Mouse (Mus musculus): Measurements from ENCODE around the gene Ttf1. TPM values are rescaled to one million over a fixed set of nuclear protein-coding genes. Genes with fewer than 3 reads are reported as not detected.

Gene Ttf1
- polyA plus RNA-seq, 1 experiment from 2014 or later = 6.0 TPM

DNA sequence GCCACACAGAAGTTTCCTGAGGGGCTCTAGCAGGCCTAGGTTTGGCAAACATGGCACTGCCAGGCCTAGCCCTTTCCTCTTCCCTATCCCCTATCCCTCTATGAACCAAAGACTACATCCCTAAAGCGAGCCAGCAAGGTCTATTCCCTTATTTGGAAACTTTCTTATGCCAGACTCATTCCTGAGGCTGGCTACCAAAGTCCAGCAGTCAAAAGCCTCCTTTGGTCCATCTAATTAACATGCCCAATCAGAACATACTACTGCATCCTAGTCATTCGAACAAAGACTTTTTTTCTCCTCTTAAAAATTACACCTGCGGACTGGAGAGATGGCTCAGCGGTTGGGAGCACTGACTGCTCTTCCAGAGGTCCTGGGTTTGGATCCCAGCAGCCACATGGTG is 28.1 kb upstream of the Ttf1 start:
- 83% methylated on average over 4 of the region's 4 CpGs for WGBS
- Histone ChIP-seq H3K4me3 (ENCODE audit: low read depth, low read length) (no peak overlapping the region), H3K27ac (ENCODE audit: low read depth, low read length) (no peak overlapping the region), H3K4me1 (ENCODE audit: control insufficient read depth, insufficient read depth, low read length) (peaks cover 23% of the 10 kb centered on the region), H3K36me3 (ENCODE audit: control insufficient read depth, insufficient read depth, low read length) (no peaks in the 10 kb centered on the region), H3K27me3 (replicated peaks; ENCODE audit: control insufficient read depth, insufficient read depth, low read length) (peaks cover 47% of the 10 kb centered on the region), H3K9ac (ENCODE audit: low read length) (no peak overlapping the region), H3K9me3 (replicated peaks; ENCODE audit: control insufficient read depth, low read length) (no peaks in the 10 kb centered on the region), H3K4me2 (ENCODE audit: low read length) (no peak overlapping the region)
- ATAC-seq (no peak), DNase-seq (ENCODE audit: low spot score) (no peak)

DNA sequence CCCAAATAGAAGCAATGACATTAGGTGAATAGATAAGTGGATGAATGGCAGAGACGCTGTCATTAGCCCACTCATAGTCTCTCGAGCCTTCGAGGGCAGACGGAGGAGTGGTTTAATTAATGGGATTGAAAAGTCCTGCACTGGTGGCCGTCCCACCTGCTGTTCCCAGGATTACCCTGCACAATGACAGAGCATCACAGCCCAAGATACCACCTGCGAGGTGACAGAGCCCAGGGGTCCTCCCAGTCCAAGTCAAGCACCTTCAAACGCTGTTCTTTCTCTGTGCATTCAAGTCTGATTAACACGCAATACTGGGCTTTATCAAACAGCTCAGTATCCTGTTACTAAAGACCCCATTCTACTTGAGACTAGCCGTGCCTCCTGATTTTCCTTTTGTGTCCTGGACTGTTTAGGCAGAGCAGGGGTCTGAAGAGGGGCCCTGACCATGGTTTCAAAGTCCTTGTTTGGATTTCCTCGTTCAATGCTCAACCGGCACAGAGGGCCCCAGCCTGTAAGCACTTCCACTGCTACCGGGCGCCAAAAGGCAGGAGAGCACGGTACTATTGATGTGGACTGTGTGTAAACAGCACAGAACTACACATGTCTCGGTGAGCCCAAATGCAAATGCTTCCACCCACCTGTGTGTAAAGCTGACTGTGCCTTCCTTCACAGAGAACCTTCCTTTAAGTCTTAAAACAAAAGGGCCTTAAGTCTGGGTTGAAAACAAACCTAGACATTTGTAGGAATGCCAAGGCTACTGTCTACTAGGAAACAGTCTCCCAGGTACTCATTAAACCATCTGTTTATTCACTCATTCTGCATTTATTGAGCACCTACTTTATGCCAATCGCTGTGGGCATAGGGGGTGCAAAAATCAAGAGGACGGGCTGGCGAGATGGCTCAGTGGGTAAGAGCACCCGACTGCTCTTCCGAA is 25.3 kb upstream of the Ttf1 start:
- 24% methylated on average over 20 of the region's 20 CpGs for WGBS
- Histone ChIP-seq H3K27me3 (replicated peaks; ENCODE audit: control insufficient read depth, insufficient read depth, low read length) (peaks cover 68% of the 10 kb centered on the region), H3K9me3 (replicated peaks; ENCODE audit: control insufficient read depth, low read length) (no peaks in the 10 kb centered on the region), H3K36me3 (ENCODE audit: control insufficient read depth, insufficient read depth, low read length) (no peaks in the 10 kb centered on the region), H3K9ac (ENCODE audit: low read length) (no peak overlapping the region), H3K4me2 (ENCODE audit: low read length) (no peak overlapping the region), H3K4me3 (ENCODE audit: low read depth, low read length) (no peak overlapping the region), H3K4me1 (ENCODE audit: control insufficient read depth, insufficient read depth, low read length) (peaks cover 21% of the 10 kb centered on the region), H3K27ac (ENCODE audit: low read depth, low read length) (no peak overlapping the region)
- DNase-seq (ENCODE audit: low spot score) = no peak
- ATAC-seq = no peak

DNA sequence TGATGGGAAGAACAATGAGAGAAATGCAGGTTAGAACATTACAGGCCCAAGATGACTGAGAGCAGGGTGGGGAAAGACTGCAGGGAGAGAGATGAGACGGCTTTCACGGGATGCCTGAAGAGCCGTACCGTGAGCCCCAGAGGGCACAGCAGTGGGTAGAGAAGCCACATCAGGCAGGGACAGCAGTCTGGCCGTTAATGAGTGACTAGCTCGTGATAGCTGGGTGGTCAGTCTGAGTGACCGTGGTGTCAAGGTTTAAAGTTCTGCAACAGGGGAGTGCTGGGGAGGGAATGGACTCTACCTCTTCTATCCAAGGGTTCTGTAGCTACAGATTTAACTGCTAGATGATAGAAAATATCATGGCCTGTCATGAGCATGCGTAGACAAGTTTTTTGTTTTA is 24.4 kb upstream of the Ttf1 start:
- 48% methylated on average over 8 of the region's 8 CpGs for WGBS
- Histone ChIP-seq H3K4me1 (ENCODE audit: control insufficient read depth, insufficient read depth, low read length) (peaks cover 14% of the 10 kb centered on the region), H3K9ac (ENCODE audit: low read length) (no peak overlapping the region), H3K4me3 (ENCODE audit: low read depth, low read length) (no peak overlapping the region), H3K27me3 (replicated peaks; ENCODE audit: control insufficient read depth, insufficient read depth, low read length) (peaks cover 76% of the 10 kb centered on the region), H3K4me2 (ENCODE audit: low read length) (no peak overlapping the region), H3K27ac (ENCODE audit: low read depth, low read length) (no peak overlapping the region), H3K36me3 (ENCODE audit: control insufficient read depth, insufficient read depth, low read length) (no peaks in the 10 kb centered on the region), H3K9me3 (replicated peaks; ENCODE audit: control insufficient read depth, low read length) (no peaks in the 10 kb centered on the region)
- no peak for DNase-seq (ENCODE audit: low spot score)
- ATAC-seq = no peak

DNA sequence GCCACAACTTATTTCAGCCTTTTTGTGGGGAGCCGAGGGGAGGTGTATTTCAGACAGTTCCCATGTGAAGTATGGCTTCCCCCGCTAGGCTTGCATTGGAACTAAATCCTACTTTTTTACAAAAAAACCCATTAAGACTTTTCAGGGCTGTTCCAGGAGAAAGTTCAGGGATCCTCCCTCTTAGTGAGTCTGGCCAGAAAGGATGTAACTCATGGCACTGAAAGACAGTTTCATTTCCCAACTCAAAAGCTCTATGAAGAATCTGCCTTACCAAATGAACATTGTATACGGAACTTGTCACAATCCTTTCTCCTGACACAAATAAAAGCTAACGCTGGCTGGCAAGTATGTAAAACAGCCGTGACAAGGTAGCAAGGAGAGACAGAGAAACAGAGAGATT is 20.3 kb upstream of the Ttf1 start:
- WGBS = 8% methylated on average over 5 of the region's 5 CpGs
- Histone ChIP-seq H3K27me3 (replicated peaks; ENCODE audit: control insufficient read depth, insufficient read depth, low read length) (peaks cover 88% of the 10 kb centered on the region), H3K9me3 (replicated peaks; ENCODE audit: control insufficient read depth, low read length) (no peaks in the 10 kb centered on the region), H3K27ac (ENCODE audit: low read depth, low read length) (no peak overlapping the region), H3K9ac (ENCODE audit: low read length) (no peak overlapping the region), H3K36me3 (ENCODE audit: control insufficient read depth, insufficient read depth, low read length) (no peaks in the 10 kb centered on the region), H3K4me3 (ENCODE audit: low read depth, low read length) (no peak overlapping the region), H3K4me1 (ENCODE audit: control insufficient read depth, insufficient read depth, low read length) (0 out of 2 replicates have a peak, but pooled peaks cover 2% of the 10 kb centered on the region), H3K4me2 (ENCODE audit: low read length) (no peak overlapping the region)
- no peak for ATAC-seq
- no peak for DNase-seq (ENCODE audit: low spot score)

DNA sequence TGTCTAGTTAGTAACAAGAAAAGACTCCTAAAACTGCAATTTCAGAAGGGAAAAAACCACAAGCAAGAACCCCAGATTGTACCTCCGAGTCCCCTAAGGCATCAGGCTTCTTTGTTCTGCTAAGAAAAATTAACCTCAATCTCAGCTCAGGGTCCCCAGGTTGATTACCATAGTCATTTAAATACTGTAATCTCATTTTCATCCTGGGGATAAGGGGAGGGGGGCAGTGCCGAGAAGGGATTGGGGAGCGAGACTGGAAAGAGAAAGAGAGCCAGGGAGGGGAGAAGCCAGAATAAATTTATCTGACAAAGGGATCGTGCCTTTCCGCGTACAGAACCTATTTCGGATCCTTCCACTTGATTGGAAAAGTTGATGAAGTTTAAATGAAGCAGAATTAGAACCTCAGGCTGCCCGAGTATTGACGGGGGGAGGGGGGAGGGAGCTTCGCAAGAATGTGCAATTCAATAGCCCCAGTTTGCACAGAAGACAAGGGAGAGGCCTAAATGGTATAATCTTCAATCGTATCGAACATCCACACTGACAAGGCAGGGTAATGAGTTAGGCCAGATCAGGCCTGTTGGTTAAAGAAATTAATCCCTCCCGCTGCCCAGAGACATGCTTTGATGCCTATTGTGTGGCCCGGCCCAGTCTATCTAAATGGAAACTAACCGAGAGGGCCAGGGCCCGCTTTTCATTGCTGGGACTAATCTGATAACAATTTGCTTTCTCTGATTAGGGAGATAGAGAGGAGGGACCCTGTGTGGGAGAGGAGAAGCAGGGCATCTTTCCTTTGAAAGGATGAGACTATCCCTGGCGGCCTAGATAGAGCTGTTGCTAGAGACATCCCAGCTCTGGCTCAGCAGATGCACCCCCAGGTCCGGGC is 19.2 kb upstream of the Ttf1 start:
- Histone ChIP-seq H3K4me2 (ENCODE audit: low read length) (no peak overlapping the region), H3K4me1 (ENCODE audit: control insufficient read depth, insufficient read depth, low read length) (no peaks in the 10 kb centered on the region), H3K27me3 (replicated peaks; ENCODE audit: control insufficient read depth, insufficient read depth, low read length) (peaks cover 92% of the 10 kb centered on the region), H3K36me3 (ENCODE audit: control insufficient read depth, insufficient read depth, low read length) (no peaks in the 10 kb centered on the region), H3K9me3 (replicated peaks; ENCODE audit: control insufficient read depth, low read length) (no peaks in the 10 kb centered on the region), H3K9ac (ENCODE audit: low read length) (no peak overlapping the region), H3K4me3 (ENCODE audit: low read depth, low read length) (no peak overlapping the region), H3K27ac (ENCODE audit: low read depth, low read length) (no peak overlapping the region)
- ATAC-seq = no peak
- no peak for DNase-seq (ENCODE audit: low spot score)
- WGBS = under 1% methylated on average over 18 of the region's 18 CpGs

DNA sequence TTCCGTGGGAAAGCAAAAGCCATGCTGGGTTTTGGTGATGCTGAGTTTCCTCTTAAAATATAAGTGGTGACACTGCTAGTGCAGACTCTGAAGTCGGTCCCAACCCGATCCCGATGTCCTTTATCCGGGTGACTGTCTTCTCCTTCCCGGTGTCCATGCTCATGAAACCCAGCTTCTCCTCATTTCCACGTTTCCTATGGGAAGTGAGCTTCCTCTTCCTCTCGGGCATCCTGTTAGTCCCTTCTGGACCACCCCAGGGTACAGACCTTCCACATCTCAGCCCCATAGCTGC is 18.6 kb upstream of the Ttf1 start:
- Histone ChIP-seq H3K4me2 (ENCODE audit: low read length) (no peak overlapping the region), H3K36me3 (ENCODE audit: control insufficient read depth, insufficient read depth, low read length) (no peaks in the 10 kb centered on the region), H3K9me3 (replicated peaks; ENCODE audit: control insufficient read depth, low read length) (no peaks in the 10 kb centered on the region), H3K4me3 (ENCODE audit: low read depth, low read length) (no peak overlapping the region), H3K27me3 (replicated peaks; ENCODE audit: control insufficient read depth, insufficient read depth, low read length) (peaks cover 92% of the 10 kb centered on the region), H3K27ac (ENCODE audit: low read depth, low read length) (no peak overlapping the region), H3K4me1 (ENCODE audit: control insufficient read depth, insufficient read depth, low read length) (no peaks in the 10 kb centered on the region), H3K9ac (ENCODE audit: low read length) (no peak overlapping the region)
- WGBS = 8% methylated on average over 8 of the region's 8 CpGs
- ATAC-seq (no peak), DNase-seq (ENCODE audit: low spot score) (no peak)

DNA sequence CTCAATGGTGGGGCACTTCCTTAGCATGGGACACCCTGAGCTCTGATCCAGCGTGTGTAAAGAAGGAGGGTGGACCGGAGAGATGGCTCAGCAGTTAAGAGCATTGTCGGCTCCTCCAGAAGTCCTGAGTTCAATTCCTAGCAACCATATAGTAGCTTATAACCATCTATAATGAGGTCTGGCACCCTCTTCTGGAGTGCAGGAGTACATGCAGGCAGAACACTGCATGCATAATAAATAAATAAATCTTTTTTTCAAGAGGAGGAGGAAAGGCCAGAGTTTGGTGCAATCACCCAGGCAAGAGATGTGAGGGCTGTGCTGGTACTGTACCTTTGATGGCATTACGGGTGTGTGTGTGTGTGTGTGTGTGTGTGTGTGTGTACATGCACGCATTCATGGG is 17.9 kb upstream of the Ttf1 start:
- Histone ChIP-seq H3K9ac (ENCODE audit: low read length) (no peak overlapping the region), H3K4me3 (ENCODE audit: low read depth, low read length) (no peak overlapping the region), H3K27ac (ENCODE audit: low read depth, low read length) (no peak overlapping the region), H3K4me1 (ENCODE audit: control insufficient read depth, insufficient read depth, low read length) (no peaks in the 10 kb centered on the region), H3K9me3 (replicated peaks; ENCODE audit: control insufficient read depth, low read length) (no peaks in the 10 kb centered on the region), H3K27me3 (replicated peaks; ENCODE audit: control insufficient read depth, insufficient read depth, low read length) (peaks cover 91% of the 10 kb centered on the region), H3K36me3 (ENCODE audit: control insufficient read depth, insufficient read depth, low read length) (no peaks in the 10 kb centered on the region), H3K4me2 (ENCODE audit: low read length) (no peak overlapping the region)
- ATAC-seq (no peak), DNase-seq (ENCODE audit: low spot score) (no peak)
- 79% methylated on average over 5 of the region's 5 CpGs for WGBS

DNA sequence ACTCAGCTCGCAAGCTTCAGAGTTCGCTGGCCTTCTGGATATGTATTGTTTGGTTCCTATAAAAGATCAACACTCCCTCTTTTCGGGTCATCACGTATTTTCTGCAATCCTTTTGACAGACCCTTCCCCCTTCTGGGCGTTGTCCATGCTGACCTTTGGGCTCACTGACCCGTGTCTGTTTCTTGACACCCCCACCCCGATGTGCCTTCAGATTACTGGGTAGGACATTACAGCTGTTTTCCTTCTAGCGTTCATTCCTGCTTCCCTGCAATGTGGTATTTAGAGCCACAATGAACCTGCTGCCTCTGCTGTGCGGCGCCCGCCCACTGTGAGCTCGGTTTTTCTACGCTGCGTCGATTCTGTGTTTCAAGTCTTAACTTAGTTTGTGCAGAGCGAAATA is 13.9 kb upstream of the Ttf1 start:
- Histone ChIP-seq H3K9me3 (replicated peaks; ENCODE audit: control insufficient read depth, low read length) (no peaks in the 10 kb centered on the region), H3K27me3 (replicated peaks; ENCODE audit: control insufficient read depth, insufficient read depth, low read length) (peaks cover 74% of the 10 kb centered on the region), H3K9ac (ENCODE audit: low read length) (no peak overlapping the region), H3K4me2 (ENCODE audit: low read length) (0 out of 2 replicates have a peak overlapping the region, but pooled peaks have one; percentile 10), H3K27ac (ENCODE audit: low read depth, low read length) (no peak overlapping the region), H3K4me3 (ENCODE audit: low read depth, low read length) (no peak overlapping the region), H3K36me3 (ENCODE audit: control insufficient read depth, insufficient read depth, low read length) (no peaks in the 10 kb centered on the region), H3K4me1 (ENCODE audit: control insufficient read depth, insufficient read depth, low read length) (no peaks in the 10 kb centered on the region)
- WGBS = 5% methylated on average over 16 of the region's 16 CpGs
- no peak for DNase-seq (ENCODE audit: low spot score)
- no peak for ATAC-seq

DNA sequence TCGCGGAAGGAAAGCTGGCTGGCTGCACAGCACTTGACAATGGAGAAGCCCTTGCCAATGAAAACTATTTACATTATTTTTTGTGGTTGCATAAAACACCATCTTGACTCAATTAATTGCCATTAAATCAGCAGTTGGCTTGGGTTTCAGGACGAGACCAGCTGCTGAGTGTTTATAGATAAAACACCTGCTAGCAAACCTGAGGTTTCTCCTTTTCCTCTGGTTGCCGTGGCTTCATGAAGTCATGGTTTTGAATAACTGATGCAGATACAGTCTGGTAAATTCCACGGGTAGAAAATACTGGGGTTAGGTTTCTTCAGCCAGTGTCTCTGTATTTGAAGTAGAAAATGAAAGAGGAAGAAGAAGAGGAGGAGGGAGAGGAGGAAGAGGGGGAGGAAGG is 8.1 kb upstream of the Ttf1 start:
- ATAC-seq (no peak), DNase-seq (ENCODE audit: low spot score) (no peak)
- WGBS = 31% methylated on average over 5 of the region's 5 CpGs
- Histone ChIP-seq H3K9me3 (replicated peaks; ENCODE audit: control insufficient read depth, low read length) (no peaks in the 10 kb centered on the region), H3K4me3 (ENCODE audit: low read depth, low read length) (no peak overlapping the region), H3K27me3 (replicated peaks; ENCODE audit: control insufficient read depth, insufficient read depth, low read length) (peaks cover 51% of the 10 kb centered on the region), H3K9ac (ENCODE audit: low read length) (no peak overlapping the region), H3K4me2 (ENCODE audit: low read length) (no peak overlapping the region), H3K36me3 (ENCODE audit: control insufficient read depth, insufficient read depth, low read length) (no peaks in the 10 kb centered on the region), H3K4me1 (ENCODE audit: control insufficient read depth, insufficient read depth, low read length) (0 out of 2 replicates have a peak, but pooled peaks cover 5% of the 10 kb centered on the region), H3K27ac (ENCODE audit: low read depth, low read length) (no peak overlapping the region)

All from forebrain, embryonic 14.5 days (tissue).